In the genomic region with DNA sequence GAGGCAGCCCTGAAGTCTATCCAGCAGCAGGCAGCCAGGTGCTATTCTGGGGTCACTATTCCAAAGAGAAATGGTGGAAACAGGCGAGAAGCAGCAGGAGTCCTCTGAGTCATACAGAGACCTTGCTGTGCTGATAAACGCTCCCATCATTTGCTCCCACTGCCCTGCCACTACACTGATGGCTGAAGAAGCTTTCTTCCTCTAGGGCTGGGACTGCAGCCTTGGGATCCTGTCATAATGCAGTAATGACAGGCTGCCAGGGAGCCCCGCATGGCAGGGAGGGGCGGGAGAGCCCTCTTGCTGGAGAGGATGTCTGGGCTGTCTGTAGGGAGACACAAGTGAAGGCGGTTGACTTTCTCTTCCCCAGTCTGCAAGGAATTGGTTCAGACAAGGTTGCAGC, we compare ENCODE assay signal across 17 mouse cellular contexts. TPM values are rescaled to one million over a fixed set of nuclear protein-coding genes. Genes with fewer than 3 reads are reported as not detected.
DNase-seq lines count a peak whose midpoint lies in the region.
"Had no signal": no experiment of that assay in that cellular context is flagged by ENCODE, and none has a peak within 500 bp of the region (broad histone marks: within the 10 kb centered on the region; RNA-seq: fewer than 3 reads in every experiment).

No protein-coding gene starts in this region.

- peak; percentile 14 to 29 for DNase-seq in cerebellum, postnatal 36 days
- DNase-seq in cerebellum, adult 11 months: no peak
- DNase-seq in R1 (ENCODE audit: low read depth, low spot score): peak; percentile 34
- peak; percentile 75 for DNase-seq in adrenal gland, adult 2 months
- peak; percentile 57 for DNase-seq in brain, adult 2 months (ENCODE audit: low read depth, low spot score)
- DNase-seq in left cerebral cortex, adult 18-20 months (ENCODE audit: low spot score in 2 of 2): no peak
- DNase-seq in lung, postnatal 36 days: no peak
- DNase-seq: cerebellum, postnatal 10 days; kidney, adult 11 months; kidney, postnatal 36 days; layer of hippocampus, postnatal 36 days; liver, postnatal 0 days; lung, postnatal 10 days; retina, postnatal 1 day; right cerebral cortex, postnatal 25 days; spleen, adult 18-20 months had no signal

RNA-seq across cellular contexts. Expression of gene Cabp7, which starts 17.9 kb away (rescaled TPM):
- under 1 TPM in 1 of 2 experiments, not detected in 1; 0.24 TPM for total RNA-seq in adrenal gland, adult 2 months (2021)
- 0.08 and 0.28 TPM in 2 replicates for polyA plus RNA-seq in adrenal gland, adult 2 months (2012; rRNA removed)
- 10 to 100 TPM; 30.7 to 33.7 TPM for total RNA-seq in left cerebral cortex, adult 18-20 months (2021)
- total RNA-seq: megakaryocyte progenitor cell, adult 5-6 weeks had no signal

RNA-seq across cellular contexts. Expression of gene Zmat5, which starts 60.0 kb away (rescaled TPM):
- total RNA-seq in adrenal gland, adult 2 months (2021): 10 to 100 TPM; 45.6 to 60.6 TPM
- 52.9 and 67.8 TPM in 2 replicates for polyA plus RNA-seq in adrenal gland, adult 2 months (2012; rRNA removed)
- 10 to 100 TPM; 25.3 to 28.5 TPM for total RNA-seq in left cerebral cortex, adult 18-20 months (2021)

Comparison
In these comparisons a context has a peak if more than half of its experiments do, and no peak if none do; other contexts are left out.
1. DNase-seq: peak in cerebellum, postnatal 36 days (2 of 2), R1 (single experiment), adrenal gland, adult 2 months (single experiment) and brain, adult 2 months (single experiment); none in cerebellum, adult 11 months (single experiment), left cerebral cortex, adult 18-20 months (0 of 2) and lung, postnatal 36 days (single experiment).
2. RNA of gene Cabp7, which starts 17.9 kb away (total RNA-seq): 30.7 to 33.7 TPM in left cerebral cortex, adult 18-20 months; 0.24 TPM in adrenal gland, adult 2 months; every median in the first group is over 10 times any median in the second.